Mouse (Mus musculus) heart, embryonic 11.5 days (tissue): Measurements from ENCODE around the gene Pbx4. TPM values are rescaled to one million over a fixed set of nuclear protein-coding genes. Genes with fewer than 3 reads are reported as not detected.

Experiments used
- ATAC-seq: fragments of 200-750 bp; cut with Nextera tagmentation; replicated peaks from 2 replicates; pipeline ENCODE4 v1.8.0; 2017; ENCODE audit warnings: moderate library complexity; ENCODE audit not compliant: insufficient number of reproducible peaks, low FRiP score, low TSS enrichment
- H3K27ac ChIP-seq: fragments of 300-500 bp; sonication (generic); 2 replicates; pipeline ENCODE4 v1.5.1; 2014; ENCODE audit warnings: mild to moderate bottlenecking, low read depth, low read length
- H3K27me3 ChIP-seq: fragments of 300-500 bp; sonication (generic); 2 replicates; pipeline ENCODE4 v1.6.1; 2014; ENCODE audit warnings: mild to moderate bottlenecking, low read length, mixed read lengths; ENCODE audit not compliant: control insufficient read depth, insufficient read depth
- H3K36me3 ChIP-seq: fragments of 300-500 bp; sonication (generic); 2 replicates; pipeline ENCODE4 v1.6.1; 2014; ENCODE audit warnings: mild to moderate bottlenecking, low read length, moderate library complexity, mixed read lengths; ENCODE audit not compliant: control insufficient read depth, insufficient read depth
- H3K4me1 ChIP-seq: fragments of 300-500 bp; sonication (generic); 2 replicates; pipeline ENCODE4 v1.6.1; 2014; ENCODE audit warnings: low read length; ENCODE audit not compliant: control insufficient read depth, insufficient read depth
- H3K4me2 ChIP-seq: fragments of 300-500 bp; sonication (generic); 2 replicates; pipeline ENCODE4 v1.6.1; 2014; ENCODE audit warnings: mild to moderate bottlenecking, moderate library complexity
- H3K4me3 ChIP-seq: fragments of 300-500 bp; sonication (generic); 2 replicates; pipeline ENCODE4 v1.5.1; 2014; ENCODE audit warnings: low read depth, low read length
- H3K9ac ChIP-seq: fragments of 300-500 bp; sonication (generic); 2 replicates; pipeline ENCODE4 v1.6.1; 2014; ENCODE audit warnings: mild to moderate bottlenecking, low read depth, low read length, moderate library complexity
- H3K9me3 ChIP-seq: fragments of 300-500 bp; sonication (generic); replicated peaks from 2 replicates; pipeline ENCODE4 v1.6.1; 2016; ENCODE audit warnings: low read length; ENCODE audit not compliant: control insufficient read depth
- WGBS: fragments of 180-500 bp; shearing (Covaris S2); extraction: QIAGEN DNeasy Blood & Tissue Kit; methylation state at CpG from one replicate; pipeline ENCODE4 v1.1.7; 2014; ENCODE audit not compliant: insufficient replicate concordance; 5-methylcytosine and 5-hydroxymethylcytosine counted together
- polyA plus RNA-seq: library from polyadenylated mRNA; unstranded; fragments of >200 nt; fragmentation: Nextera tagmentation; extraction: Ambion mirVana; gene quantifications from 2 replicates; pipeline ENCODE4 v1.2.1, GENCODE M21; 2014

The Pbx4 gene
- polyA plus RNA-seq, 1 experiment from 2014 or later: 4.0 TPM

DNA sequence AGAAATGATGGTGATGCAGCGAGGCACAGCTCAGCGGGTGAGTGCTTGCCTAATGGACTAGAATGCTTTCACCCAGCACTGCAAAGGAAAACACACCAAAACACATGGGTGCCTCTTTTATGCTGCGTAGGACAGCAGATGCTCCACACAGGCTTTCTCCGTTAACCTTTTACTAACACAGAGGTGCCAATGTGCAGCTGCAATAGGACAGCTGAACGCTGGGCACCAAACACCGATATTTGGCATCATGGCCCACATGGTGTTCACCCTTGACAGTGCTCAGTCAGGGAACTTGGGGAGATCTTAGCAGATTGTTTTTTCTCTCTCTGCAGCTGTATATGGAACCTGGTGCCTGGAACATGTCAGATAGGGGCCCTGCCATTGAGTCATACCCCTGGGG is 37.4 kb upstream of the Pbx4 start:
- no peak overlapping the region for H3K4me2 ChIP-seq
- H3K27ac ChIP-seq: no peak overlapping the region
- peaks cover 43% of the 10 kb centered on the region for H3K36me3 ChIP-seq
- no peaks in the 10 kb centered on the region for H3K27me3 ChIP-seq
- peaks cover 11% of the 10 kb centered on the region for H3K4me1 ChIP-seq
- no peaks in the 10 kb centered on the region for H3K9me3 ChIP-seq
- no peak for ATAC-seq
- 93% methylated on average over 6 of the region's 6 CpGs for WGBS
- H3K4me3 ChIP-seq: no peak overlapping the region
- H3K9ac ChIP-seq: no peak overlapping the region

DNA sequence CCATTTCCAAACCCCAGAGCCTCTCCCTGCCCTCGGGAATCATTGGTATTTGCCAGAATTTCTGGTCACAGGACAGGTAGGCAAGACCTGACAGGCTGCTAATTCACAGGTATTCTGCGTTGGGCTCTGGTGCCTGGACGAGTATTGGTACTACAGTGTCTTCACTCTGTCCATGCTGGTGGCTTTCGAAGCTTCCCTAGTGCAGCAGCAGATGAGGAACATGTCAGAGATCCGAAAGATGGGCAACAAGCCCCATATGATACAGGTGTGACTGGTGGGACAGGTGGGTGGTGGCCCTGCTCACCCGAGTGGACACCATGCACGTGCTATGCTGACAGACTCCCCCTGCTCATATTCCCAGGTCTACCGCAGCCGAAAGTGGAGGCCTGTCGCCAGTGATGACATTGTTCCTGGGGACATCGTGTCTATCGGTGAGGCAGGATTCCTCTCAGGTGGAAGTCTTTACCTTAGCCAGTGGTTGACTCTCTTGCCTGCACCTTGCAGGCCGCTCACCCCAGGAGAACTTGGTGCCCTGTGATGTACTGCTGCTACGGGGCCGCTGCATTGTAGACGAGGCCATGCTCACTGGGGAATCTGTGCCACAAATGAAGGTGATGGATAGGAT is 35.5 kb upstream of the Pbx4 start:
- H3K36me3 ChIP-seq: peaks cover 56% of the 10 kb centered on the region
- H3K27me3 ChIP-seq: no peaks in the 10 kb centered on the region
- peaks cover 11% of the 10 kb centered on the region for H3K4me1 ChIP-seq
- no peak for ATAC-seq
- H3K27ac ChIP-seq: no peak overlapping the region
- no peak overlapping the region for H3K4me2 ChIP-seq
- 96% methylated on average over 16 of the region's 16 CpGs for WGBS
- no peak overlapping the region for H3K4me3 ChIP-seq
- H3K9ac ChIP-seq: no peak overlapping the region
- no peaks in the 10 kb centered on the region for H3K9me3 ChIP-seq

DNA sequence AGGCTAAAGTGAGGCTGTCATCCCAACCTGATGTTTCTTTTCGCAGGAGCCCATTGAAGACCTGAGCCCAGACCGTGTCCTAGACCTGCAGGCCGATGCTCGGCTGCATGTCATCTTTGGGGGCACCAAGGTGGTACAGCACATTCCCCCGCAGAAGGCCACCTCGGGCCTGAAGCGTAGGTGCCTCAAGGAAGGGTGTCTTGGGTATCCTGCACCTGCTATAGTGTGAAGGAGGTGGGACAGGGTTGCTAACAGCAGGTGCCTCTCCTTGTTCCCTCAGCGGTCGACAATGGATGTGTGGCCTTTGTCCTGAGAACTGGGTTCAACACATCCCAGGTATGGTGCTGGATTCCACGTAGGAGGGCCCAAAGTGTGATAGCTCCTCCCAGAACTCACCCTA is 34.6 kb upstream of the Pbx4 start:
- peaks cover 3% of the 10 kb centered on the region for H3K4me1 ChIP-seq
- no peak overlapping the region for H3K4me3 ChIP-seq
- H3K9me3 ChIP-seq: no peaks in the 10 kb centered on the region
- no peak for ATAC-seq
- H3K27me3 ChIP-seq: no peaks in the 10 kb centered on the region
- peaks cover 63% of the 10 kb centered on the region for H3K36me3 ChIP-seq
- no peak overlapping the region for H3K4me2 ChIP-seq
- no peak overlapping the region for H3K27ac ChIP-seq
- no peak overlapping the region for H3K9ac ChIP-seq
- 94% methylated on average over 10 of the region's 10 CpGs for WGBS

DNA sequence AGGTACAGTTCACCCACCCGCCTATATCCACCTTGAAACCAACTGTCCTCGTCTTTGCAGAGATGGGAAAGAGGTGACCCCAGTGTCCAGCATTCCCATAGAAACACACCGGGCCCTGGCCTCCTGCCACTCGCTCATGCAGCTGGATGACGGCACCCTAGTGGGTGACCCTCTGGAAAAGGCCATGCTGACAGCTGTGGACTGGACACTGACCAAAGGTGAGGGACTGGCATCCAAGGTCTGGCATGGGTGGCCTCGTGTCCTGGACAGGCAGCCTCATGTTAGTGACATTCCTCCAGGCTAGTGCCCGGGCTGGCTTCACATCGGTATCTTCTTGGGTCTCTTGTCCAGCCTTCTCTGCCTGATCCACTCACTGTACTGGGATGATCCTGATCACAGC is 33.0 kb upstream of the Pbx4 start:
- H3K4me2 ChIP-seq: no peak overlapping the region
- H3K36me3 ChIP-seq: peaks cover 76% of the 10 kb centered on the region
- ATAC-seq: no peak
- WGBS: 93% methylated on average over 8 of the region's 8 CpGs
- no peaks in the 10 kb centered on the region for H3K4me1 ChIP-seq
- no peak overlapping the region for H3K9ac ChIP-seq
- no peak overlapping the region for H3K27ac ChIP-seq
- H3K4me3 ChIP-seq: no peak overlapping the region
- no peaks in the 10 kb centered on the region for H3K9me3 ChIP-seq
- no peaks in the 10 kb centered on the region for H3K27me3 ChIP-seq

DNA sequence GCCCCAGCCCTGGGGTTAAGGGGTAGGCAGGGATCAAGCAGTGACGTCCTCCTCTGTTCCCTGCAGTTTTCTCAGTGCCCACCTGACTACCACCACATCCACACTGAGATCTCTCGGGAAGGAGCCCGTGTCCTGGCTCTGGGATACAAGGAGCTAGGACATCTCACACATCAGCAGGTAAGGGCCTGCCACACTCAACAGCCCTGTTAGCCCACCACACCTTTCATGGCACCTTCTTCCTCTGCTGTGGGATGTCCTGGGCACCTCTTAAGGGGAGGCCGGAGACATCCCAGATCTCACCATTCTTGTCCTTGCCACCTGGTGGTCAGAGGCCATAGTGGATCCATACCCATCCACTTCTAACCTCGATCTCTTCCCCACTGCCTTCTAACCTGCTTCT is 32.3 kb upstream of the Pbx4 start:
- WGBS: 91% methylated on average over 5 of the region's 5 CpGs
- H3K4me3 ChIP-seq: no peak overlapping the region
- H3K27ac ChIP-seq: no peak overlapping the region
- peaks cover 80% of the 10 kb centered on the region for H3K36me3 ChIP-seq
- H3K4me1 ChIP-seq: no peaks in the 10 kb centered on the region
- no peak overlapping the region for H3K9ac ChIP-seq
- H3K4me2 ChIP-seq: no peak overlapping the region
- no peaks in the 10 kb centered on the region for H3K9me3 ChIP-seq
- no peaks in the 10 kb centered on the region for H3K27me3 ChIP-seq
- no peak for ATAC-seq

DNA sequence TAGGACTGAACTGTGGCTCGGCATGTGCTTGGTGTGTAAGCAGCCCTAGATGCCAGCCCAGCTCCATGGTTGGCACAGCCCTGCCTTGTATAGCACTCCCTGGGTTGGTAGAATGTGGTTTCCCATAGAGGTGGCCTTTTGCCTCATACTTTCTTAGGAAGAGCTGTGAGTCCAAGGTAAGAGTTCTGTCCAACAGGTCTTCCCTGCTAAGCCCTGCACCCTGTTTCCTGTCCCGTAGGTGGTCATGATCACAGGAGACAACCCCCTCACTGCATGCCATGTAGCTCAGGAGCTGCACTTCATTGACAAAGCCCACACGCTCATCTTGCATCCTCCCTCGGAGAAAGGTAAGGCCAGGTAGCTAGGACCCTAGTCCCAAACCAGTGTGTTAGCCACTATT is 30.5 kb upstream of the Pbx4 start:
- no peak for ATAC-seq
- Histone ChIP-seq H3K4me2 (no peak overlapping the region), H3K4me3 (no peak overlapping the region), H3K27ac (no peak overlapping the region), H3K27me3 (no peaks in the 10 kb centered on the region), H3K9me3 (no peaks in the 10 kb centered on the region), H3K36me3 (peaks cover 80% of the 10 kb centered on the region), H3K9ac (no peak overlapping the region), H3K4me1 (no peaks in the 10 kb centered on the region)
- WGBS: 94% methylated on average over 4 of the region's 4 CpGs

DNA sequence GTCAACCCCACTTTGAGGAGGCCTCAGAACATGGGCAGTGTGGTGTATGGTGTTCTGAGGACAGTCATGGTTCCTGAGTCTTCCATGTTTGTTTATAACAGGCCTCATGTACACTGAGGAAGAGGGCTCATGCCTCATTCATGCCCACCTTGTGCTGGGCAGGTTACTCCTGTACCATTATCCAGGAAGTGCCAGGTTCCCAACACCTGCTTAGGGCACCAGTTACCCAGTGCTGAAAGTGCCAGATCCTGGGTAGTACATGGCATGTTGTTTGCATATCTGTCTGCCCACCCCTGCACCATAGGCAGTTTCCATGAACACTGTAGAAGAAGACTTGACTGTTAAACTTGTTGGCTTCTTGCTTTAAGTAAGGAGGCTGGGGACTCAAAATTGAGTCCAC is 30.1 kb upstream of the Pbx4 start:
- Histone ChIP-seq H3K27ac (no peak overlapping the region), H3K4me3 (no peak overlapping the region), H3K9ac (no peak overlapping the region), H3K4me2 (no peak overlapping the region), H3K27me3 (no peaks in the 10 kb centered on the region), H3K9me3 (no peaks in the 10 kb centered on the region), H3K36me3 (peaks cover 80% of the 10 kb centered on the region), H3K4me1 (no peaks in the 10 kb centered on the region)
- no peak for ATAC-seq

DNA sequence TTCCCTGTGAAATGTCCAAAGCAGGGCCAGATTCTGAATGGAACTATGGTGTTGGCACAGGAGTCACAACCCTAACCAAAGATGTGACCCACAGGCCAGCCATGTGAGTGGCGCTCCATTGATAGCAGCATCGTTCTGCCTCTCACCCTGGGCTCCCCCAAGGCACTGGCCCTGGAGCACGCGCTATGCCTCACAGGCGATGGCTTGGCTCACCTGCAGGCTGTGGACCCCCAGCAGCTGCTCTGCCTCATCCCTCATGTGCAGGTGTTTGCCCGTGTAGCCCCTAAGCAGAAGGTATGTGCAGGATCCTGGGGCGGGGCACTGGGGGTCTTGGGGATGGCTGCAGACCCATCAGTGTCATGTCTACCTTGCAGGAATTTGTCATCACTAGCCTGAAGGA is 28.9 kb upstream of the Pbx4 start:
- Histone ChIP-seq H3K27ac (no peak overlapping the region), H3K4me1 (no peaks in the 10 kb centered on the region), H3K4me2 (no peak overlapping the region), H3K36me3 (peaks cover 76% of the 10 kb centered on the region), H3K9ac (no peak overlapping the region), H3K27me3 (no peaks in the 10 kb centered on the region), H3K9me3 (no peaks in the 10 kb centered on the region), H3K4me3 (no peak overlapping the region)
- no peak for ATAC-seq
- WGBS: 90% methylated on average over 7 of the region's 7 CpGs

DNA sequence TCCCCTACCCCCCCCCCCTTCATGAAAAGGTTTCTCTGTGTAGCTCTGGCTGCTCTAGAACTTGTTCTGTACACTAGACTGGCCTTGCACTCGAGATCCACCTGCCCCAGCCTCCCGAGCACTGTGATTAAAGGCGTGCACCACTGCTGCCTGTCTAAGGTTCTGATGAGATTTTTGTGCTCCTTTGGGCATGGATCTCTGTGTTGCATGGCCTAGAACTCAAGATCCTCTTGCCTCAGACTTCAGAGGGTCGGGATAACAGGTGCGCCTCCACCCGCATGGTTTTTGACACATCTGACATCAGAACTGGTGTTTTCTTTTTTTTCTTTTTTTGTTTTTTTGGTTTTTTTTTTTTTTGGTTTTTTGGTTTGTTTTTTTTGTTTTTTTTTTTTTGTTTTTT is 27.8 kb upstream of the Pbx4 start:
- Histone ChIP-seq H3K27ac (no peak overlapping the region), H3K9me3 (no peaks in the 10 kb centered on the region), H3K4me1 (0 out of 2 replicates have a peak, but pooled peaks cover 2% of the 10 kb centered on the region), H3K27me3 (no peaks in the 10 kb centered on the region), H3K9ac (no peak overlapping the region), H3K36me3 (peaks cover 68% of the 10 kb centered on the region), H3K4me2 (no peak overlapping the region), H3K4me3 (no peak overlapping the region)
- no peak for ATAC-seq
- WGBS: 88% methylated on average over 6 of the region's 6 CpGs
